Mouse (Mus musculus): ENCODE measurements at regions not wholly inside any gene's neighbourhood (a gene's known extent, or its start where the extent isn't known, plus 50 kb on each side); places are given as distances from the start of the nearest gene placed in this dataset.

DNA sequence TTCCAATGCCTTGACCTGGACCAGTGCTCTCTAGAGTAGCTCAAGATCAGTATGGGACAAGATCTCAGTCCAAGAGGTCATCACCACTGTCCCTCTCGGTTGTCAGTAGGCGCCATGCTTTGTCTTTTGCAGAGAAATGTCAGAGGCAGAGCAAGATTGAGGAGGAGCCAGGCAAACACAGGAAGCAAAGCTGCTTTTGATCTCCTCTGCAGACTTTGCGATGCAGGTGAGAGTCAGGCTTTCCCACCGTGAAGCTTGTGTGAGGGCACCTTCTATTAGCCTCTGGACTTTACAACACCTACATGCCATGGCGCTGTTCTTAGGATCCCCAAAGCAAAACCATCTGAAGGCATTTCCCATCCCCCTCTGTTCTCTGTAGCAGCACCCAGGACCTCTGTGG, 68.0 kb upstream of the Ppm1b start:
- TF ChIP-seq POLR2A (IDR thresholded peaks at IDR 0.05; ENCODE audit: extremely low read depth, insufficient read depth, low read length) (no peak), CTCF (IDR thresholded peaks at IDR 0.05; ENCODE audit: extremely low read depth, insufficient read depth, low read length) (no peak)
